Mouse (Mus musculus) CH12.LX (cell line): ENCODE data around the gene Nhlrc4.

Experiments used
- MYC ChIP-seq: IDR thresholded peaks from 2 replicates; pipeline ENCODE4 v1.6.1; 2011; ENCODE audit warnings: low read depth, mild to moderate bottlenecking, improper control_type of control experiment, low read length
- POLR2A ChIP-seq: IDR thresholded peaks from 2 replicates; pipeline ENCODE4 v1.6.1; 2011; ENCODE audit warnings: low read depth, mild to moderate bottlenecking, improper control_type of control experiment, low read length

- TF ChIP-seq MYC: no peak
- TF ChIP-seq POLR2A: no peak
Measured at GRCm38 (mm10) chr17:25959630-25960467, 15.1 kb upstream of the Nhlrc4 start.
